Mouse (Mus musculus) activated CD4-positive, CD25-positive, alpha-beta regulatory T cell, adult 9 weeks (primary cell): ENCODE data around the gene Map4k4. TPM values are rescaled to one million over a fixed set of nuclear protein-coding genes. Genes with fewer than 3 reads are reported as not detected.

Experiments used
- polyA plus RNA-seq: library from polyadenylated mRNA; unstranded; fragments of 100-300 nt; shearing (Covaris generic); gene quantifications from one replicate; pipeline ENCODE4 v1.2.1, GENCODE M21; 2017

The Map4k4 gene
- polyA plus RNA-seq = 12.2 TPM

DNA sequence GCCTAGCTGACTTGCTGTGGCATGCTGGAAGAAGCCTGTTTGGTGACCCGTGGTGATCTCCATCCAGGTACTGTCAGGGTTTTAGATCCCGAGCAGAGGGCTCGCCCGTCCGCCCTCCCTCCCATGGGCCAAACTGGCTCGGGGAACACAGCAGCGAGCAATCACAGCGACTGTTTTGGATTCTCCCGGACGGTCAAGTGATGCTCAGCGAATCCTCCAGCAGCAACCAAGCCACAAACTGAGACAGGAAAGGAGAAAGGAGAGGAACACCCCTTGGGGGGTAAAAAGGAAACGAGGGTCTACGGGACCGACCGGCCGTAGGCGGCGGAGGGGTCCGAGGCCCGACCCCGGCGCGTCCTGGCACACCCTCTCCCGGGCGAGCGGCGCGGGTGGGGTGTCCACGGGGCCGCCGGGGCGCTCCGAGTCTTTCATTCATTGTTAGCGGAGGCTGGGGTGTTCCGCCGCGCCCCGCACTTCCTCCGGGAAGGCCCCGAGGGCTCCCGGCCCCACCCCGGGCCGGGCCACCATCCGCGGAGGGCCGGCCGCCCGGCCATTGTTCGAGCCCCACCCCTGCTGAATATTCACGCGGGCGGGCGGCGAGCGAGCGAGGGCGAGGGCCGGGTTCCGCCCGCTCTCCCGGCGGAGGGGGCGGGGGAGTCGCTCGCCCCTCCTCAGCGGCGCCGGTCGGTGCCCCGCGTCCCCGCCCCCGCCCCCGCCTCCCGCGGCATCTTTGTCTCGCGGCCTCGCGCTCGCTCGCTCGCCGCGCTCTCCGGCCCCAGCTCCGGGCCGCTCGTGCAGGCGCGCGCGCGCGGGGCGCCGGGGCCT lies at the start of gene Map4k4:
Gene Map4k4, plus strand, starts transcription at position 733 of the 825 bp plus-strand sequence.

GRCm38 (mm10) chr1:40073779-40074178 lies 173.1 kb downstream of the Map4k4 start, which contains the start of gene Il1r2:
Gene Il1r2, plus strand, starts transcription at chr1:40074079.

Other genes with a start within 250 kb of the Map4k4 start
- not detected for gene Creg2, start 249.4 kb upstream of the Map4k4 start, polyA plus RNA-seq
- gene Rfx8, start 179.9 kb upstream of the Map4k4 start, polyA plus RNA-seq = not detected
- gene Gm3646, start 95.6 kb upstream of the Map4k4 start, polyA plus RNA-seq = not detected
- gene Il1r2, start 173.2 kb downstream of the Map4k4 start, polyA plus RNA-seq = 73.9 TPM